Mouse (Mus musculus): ENCODE data around the gene Neurl2.

GRCm38 (mm10) chr2:164793236-164793635, 40.0 kb downstream of the Neurl2 start:
- peak; percentile 88 for TF ChIP-seq CTCF (IDR thresholded peaks at IDR 0.05; ENCODE audit: insufficient read depth, low read length)
- TF ChIP-seq POLR2A (IDR thresholded peaks at IDR 0.05; ENCODE audit: borderline replicate concordance, extremely low read depth, low read depth, low read length): no peak

Measured in lung, adult 2 months (tissue).